Mouse (Mus musculus): Measurements from ENCODE around the gene Brip1.

Brip1 gene

DNA sequence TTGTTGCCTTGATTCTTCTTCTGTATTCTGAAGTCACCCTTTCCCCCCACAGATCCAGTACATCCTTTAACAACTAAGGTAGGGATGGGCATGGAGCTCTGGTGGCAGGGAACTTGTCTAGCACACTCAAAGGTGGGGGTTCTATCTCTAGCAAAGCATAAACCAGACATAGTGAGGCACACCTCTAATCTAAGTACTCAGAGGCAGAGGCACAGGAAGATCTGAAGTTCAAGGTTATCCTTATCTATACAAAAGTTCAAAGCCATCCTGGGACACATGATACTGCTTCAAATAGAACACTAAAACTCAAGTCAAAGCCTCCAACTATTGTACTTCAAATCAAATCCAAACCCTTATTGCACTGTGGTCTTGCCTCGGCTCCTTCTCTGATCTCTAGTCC, 85.0 kb downstream of the Brip1 start:
- DNase-seq (ENCODE audit: extremely low read depth, low read depth), result no peak

DNA sequence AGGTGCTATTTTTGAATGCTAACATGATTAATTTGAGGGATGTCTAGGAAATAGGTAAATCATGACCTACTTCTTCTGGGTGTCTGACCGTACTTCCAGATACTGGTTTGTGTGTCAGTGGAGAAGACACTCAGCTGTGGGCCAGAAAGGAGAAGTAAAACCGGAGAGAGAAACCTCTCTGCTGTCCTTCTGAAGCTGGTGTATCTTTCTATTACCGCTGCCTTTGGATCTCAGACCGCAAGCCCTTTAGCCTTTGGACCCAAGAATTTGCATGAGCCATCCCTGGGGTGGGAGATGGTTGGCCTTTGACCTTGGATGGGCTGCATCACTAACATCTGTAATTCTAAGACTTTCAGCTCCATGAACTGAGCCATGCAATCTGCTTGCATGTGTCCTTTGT, 93.7 kb downstream of the Brip1 start:
- no peak for DNase-seq (ENCODE audit: extremely low read depth, low read depth)

DNA sequence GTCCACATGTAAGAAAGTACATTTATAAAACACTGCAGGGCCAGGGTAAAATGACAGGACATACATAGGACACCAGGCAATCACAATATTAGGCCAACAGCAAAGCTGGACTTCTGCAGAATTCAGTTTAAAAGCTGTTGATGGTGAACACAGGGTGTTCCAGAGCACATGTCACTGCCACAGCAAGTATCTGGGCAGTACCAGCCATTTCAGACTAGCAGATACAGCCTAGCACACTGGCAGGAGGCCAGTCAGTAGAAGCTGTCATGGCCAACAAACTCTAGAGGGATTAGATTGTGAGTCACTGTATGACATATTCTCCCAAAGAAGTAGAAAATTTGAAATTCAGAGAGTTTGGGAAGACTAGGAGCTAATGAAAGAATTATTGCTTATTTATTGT, 94.4 kb downstream of the Brip1 start:
- DNase-seq (ENCODE audit: extremely low read depth, low read depth), result no peak

DNA sequence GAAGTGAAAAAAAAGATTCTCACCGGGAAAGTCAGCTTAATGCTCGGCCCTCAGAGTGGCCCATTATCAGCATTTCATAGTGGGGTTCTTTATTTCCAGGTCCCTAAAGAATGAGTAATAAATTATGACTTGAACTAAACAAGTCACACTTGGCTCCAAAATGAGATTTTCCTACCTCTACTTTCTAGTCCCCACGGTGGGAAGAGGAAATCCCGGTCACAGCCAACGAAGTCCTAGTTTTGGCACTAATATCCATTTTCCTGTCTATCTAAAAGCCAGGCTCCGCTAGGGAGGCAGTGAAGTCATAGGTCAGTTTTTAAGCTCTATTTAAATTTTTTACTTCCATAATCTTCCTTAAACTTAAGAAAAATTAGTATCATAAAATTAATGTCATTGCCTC, 99.8 kb downstream of the Brip1 start:
- no peak for DNase-seq (ENCODE audit: extremely low read depth, low read depth)

DNA sequence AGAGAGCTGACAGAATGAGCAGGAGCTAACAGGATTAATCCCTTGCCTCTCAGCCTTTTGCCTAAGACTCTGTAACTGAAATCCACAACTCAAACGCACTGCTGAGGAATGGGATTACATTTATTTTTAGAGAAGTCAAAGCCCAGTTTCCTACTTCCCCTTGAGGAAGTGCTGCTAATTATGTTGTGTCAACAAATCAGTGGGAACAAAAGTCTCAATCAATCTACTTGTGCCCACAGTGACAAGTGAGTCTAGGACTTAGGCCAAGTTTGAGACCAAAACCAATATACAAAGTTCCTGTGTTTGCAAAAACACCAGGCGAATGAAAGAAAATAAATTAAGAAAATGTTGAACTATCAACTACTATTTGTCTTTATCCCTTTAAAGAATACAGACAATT, 101.7 kb downstream of the Brip1 start:
- DNase-seq (ENCODE audit: extremely low read depth, low read depth), result no peak

DNA sequence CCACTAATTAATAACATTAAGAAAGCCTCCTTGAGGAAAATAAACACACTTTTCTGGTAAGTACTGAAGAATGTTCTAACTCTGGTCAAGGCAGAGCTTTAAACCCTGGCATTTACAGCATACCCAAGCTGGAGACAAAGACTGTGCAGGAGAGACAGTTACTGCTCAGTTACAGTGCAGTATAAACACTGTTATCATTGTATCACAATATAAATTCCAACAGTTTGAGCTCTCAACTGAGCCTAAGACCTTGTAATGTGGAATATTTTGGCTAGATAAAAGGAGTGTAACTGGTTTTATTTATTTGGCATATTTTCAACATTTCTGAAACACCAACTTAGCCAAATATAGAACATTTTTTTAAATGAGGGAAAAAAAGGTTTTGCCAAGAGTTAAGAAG, 112.2 kb downstream of the Brip1 start:
- no peak for DNase-seq (ENCODE audit: extremely low read depth, low read depth)

DNA sequence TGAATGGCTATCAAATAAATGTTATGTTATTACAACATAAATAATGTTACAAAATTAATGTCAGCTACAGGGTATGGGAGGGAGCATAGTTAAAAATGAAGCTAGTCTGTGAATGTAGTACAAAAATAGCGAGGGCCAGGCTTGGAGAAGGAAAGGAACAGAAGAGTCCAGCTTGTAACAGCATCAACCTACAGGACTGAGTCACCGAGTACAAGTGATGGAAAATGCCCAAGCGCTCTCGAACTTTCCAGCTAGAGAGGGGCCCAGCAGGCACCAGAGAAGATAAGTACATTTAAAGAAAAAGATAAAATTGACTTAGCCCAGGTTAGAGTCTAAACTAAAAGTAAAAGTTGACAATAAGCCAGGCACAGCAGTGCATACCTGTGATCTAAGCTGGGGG, 116.5 kb downstream of the Brip1 start:
- DNase-seq (ENCODE audit: extremely low read depth, low read depth), result no peak

DNA sequence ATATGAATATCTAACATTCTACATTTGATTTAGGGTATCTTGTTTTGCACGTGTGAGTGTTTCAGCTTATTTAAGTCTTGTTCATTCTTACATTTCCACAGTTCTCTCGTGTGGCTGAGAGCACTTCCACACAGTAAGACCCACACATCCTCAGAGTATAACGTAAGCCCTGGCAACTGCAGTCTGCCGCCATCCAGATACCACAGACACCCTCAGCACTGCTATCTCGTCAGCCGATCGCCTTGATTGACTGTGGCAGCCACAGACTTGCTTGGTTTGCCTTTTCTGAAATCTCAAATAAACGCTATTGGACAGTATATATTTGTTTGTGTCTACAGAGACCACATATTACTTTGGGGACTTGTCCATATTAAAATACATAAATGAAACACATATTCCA, 123.0 kb downstream of the Brip1 start:
- DNase-seq (ENCODE audit: extremely low read depth, low read depth), result no peak

DNA sequence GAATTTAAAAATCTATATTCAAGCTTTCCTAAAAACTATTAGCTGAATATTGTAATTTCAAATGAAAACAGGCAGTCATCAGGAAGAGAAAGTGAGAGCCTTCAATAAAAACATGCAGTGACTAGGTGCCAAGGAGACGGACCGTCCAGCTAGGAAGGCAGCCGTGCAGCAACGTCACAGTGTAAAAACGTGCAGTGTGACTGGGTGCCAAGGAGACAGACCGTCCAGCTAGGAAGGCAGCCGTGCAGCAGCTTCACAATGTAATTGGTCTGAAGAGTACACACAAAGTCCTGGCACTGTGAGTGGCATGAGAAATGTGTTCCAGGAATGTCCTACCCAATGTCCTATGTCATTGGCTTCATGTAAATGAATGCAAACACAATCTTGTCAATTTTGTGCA, 124.0 kb downstream of the Brip1 start:
- DNase-seq (ENCODE audit: extremely low read depth, low read depth), result no peak

DNA sequence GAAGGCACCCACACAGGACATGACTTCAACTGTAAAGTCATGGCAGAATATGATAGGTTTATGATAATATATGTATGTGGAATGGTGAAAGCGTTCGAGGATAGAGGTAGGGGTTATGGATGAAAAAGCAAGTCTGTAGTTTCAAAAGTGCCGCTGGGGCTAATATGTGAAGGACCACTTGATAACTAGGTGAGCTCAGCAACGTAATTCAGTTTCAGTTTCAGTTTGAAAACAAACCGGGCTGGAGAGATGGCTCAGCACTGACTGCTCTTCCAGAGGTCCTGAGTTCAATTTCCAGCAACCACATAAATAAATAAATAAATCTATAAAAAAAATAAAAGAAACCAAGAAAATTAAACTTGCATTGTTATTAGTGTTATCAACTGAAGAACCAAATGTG, 124.6 kb downstream of the Brip1 start:
- DNase-seq (ENCODE audit: extremely low read depth, low read depth), result no peak

DNA sequence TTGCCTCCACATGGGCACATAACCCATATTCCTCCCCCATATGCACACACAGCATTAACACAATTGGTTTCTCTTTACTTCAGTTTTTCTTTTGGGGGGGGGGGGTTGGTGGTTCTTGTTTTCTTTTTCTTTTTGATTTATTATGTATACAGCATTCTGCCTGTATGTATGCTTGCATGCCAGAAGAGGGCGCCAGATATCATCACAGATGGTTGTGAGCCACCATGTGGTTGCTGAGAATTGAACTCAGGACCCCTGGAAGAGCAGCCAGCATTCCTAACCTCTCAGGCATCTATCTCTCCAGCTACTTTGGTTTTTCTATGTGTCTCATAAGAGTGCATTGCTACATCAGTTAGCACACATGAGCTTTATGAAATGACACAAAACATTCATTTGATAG, 125.6 kb downstream of the Brip1 start:
- no peak for DNase-seq (ENCODE audit: extremely low read depth, low read depth)

DNA sequence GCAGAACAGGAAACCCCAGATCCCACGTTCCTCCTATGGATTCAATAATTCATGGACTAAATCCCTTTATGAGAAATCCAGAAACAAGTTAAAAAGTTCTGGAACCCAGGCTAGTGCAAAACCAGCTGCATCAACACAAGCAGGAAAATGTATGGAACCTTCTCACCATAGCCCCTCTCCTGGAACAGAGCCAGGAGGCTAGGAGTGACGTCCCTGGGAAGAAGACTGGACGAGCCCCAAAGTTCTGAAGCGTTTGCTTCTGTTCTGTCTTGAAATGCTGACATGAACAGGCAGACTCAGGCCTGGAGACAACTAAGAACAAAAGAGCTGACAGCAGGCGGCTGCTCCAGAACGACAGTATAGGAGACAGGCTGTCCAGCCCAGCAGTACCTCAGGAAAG, 132.3 kb downstream of the Brip1 start:
- no peak for DNase-seq (ENCODE audit: extremely low read depth, low read depth)

DNA sequence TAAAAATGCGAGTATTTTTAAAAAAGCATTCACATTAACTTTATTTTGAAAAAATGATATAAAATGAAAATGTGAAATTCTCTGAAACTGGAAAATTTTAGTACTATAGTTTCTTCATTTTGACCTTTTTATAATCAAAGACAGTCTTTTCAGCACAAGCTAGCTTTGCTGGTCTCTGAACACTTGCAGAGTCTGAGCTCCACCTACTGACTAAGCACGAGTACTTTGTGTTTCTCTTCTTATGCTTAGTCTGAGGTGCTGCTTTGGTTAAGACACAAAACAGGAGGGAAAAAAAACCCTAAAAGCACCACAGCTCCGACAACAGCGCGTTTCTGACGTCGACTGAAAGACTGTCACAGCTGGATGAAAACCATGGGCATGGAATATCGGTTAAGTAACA, 133.8 kb downstream of the Brip1 start:
- no peak for DNase-seq (ENCODE audit: extremely low read depth, low read depth)

DNA sequence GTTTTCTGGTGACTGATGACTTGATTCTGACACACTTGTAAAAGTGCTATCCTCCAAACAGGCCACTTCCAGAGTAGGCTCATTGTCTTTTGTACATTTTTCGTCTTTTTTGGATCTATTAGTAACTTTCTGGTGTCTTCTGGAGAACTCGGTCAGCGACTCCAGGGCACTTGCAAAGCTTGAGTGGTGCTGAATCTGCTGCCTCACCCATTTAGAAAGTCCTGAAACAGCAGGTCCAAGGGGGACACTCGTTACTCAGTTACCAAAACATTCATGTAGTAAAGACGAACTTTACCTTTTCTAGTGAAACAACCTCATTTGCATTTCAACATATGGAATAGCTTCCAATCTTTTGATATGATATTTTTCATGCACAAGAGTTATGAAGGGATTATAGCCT, 136.1 kb downstream of the Brip1 start:
- DNase-seq (ENCODE audit: extremely low read depth, low read depth), result no peak

DNA sequence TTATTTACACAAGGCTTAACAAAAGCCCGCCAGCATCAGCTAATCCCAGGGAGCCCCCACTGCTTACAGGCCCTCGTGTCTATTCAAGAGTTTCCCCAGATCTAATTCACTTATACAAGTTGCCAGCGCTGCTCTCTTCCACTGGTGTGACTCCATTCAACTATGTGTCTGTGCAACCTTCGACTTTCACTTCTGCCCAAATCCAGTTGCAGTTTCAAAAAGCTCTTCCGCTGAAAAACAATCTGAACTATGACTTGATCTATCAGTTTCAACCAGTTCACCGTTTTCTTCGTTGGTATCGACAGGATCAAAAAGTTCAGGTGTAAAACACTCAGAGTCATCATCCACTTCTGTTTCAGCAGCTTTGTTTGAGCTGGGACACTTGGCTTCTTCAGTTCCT, 139.8 kb downstream of the Brip1 start:
- no peak for DNase-seq (ENCODE audit: extremely low read depth, low read depth)

DNA sequence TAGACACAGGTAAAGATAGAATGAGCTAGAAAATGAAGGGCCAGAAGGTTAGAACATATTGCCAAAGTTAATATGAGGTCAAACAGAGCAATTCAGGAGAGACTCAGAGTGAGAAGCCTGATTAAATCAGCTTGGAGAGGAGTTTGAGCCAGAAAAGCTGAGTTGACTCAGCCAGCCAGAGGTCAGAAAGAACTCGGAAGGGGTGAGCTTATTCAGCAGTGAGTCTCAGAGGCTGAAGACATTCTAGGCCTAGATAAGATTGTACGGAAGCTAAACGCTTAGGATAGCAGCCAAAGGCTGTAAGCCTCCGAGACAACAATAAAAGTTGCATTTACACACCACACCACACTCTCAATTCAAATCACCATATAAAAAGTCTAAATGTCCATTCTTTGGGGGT, 141.9 kb downstream of the Brip1 start:
- DNase-seq (ENCODE audit: extremely low read depth, low read depth), result no peak

DNA sequence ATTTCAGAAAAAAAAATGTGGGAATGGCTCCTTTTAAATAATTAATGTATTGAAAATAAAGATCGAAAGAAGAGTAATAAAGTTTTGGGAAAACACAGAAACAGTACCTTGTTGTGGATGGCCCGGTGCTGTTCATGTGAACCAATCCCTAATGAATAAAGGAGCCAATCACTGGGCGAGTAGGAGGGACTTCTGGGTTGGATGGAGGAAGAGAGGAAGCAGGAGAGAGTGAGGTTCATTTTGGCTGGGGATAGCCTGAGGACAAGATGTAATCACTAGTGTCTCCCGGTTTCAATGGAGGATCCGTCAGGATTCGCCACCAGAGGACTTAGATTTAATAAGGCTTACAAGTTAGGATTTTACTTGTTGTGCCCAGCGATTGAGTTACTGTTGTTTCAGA, 145.2 kb downstream of the Brip1 start:
- no peak for DNase-seq (ENCODE audit: extremely low read depth, low read depth)

DNA sequence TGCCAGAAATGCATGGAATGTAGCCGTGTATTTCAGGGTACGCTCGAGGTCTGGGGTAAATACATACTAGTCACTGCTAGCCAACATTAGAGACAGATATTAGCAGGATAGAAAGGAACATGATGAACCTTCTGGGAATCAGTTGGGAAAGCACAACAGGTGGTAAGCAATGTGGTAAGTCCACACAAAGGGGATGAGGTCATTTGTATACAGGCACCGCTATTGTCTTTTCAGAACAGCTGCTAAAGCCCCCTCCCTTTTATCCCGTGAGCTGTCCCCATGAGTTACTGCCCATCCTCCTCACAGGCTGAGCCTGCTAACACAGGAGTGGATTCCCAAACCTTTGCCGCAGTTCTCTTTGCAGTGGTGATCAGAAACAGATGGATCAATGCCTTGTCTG, 149.6 kb downstream of the Brip1 start:
- no peak for DNase-seq (ENCODE audit: extremely low read depth, low read depth)

DNA sequence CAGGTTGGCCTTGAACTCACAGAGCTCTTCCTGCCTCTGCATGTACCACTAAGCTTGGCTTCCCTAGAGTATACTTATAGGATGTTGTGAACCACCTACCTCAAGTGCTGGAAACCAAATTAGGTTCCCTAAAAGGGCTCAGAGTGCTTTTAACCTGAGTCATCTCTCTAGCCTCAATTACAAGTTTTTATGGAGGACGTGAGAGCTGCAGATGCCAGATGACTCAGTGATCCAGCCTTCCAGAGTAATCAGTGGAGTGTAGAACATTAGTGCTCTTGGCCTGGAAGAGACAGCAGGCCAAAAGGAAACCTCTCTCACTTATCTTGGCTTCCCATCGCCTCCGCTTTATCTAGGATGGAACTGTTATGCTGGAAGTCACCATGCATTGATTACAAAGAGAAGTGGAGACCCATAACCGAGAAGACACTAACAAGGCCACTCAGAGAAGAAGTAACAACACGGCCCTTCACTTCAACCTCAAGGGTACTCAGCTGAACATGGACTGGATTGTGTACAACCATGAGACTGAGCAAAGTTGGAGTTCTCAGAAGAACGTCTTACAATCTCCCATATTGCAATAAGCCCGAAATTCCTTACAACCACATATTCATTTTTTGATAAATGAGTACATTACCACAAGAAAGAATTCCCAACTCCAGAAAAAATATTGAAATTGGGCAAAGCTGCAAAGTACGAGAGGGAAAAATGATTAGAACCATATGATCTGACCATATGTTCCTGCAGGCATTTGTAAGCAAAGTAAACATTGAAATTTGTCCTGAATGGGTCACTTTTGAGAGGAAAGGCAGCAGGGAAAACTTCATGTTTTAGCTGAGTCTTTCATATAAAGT, 150.3 kb downstream of the Brip1 start:
- DNase-seq (ENCODE audit: extremely low read depth, low read depth), result no peak

DNA sequence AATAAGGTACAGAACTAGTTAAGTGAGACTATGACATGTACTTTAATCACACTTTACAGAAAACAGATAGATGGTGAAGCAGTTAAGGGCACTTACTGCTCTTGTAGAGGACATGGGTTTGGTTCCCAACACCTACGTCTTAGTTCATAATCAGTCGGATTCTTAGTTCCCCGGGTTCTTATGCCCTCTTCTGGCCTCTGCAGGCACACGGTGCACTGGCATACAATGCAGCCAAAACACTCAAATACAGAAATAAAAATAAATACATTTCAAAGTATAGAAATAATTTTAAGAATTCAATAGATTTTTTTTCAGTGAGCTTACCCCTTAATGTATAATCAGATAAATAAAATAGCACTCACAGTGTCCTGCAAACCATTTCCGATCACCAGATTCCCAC, 161.0 kb downstream of the Brip1 start:
- DNase-seq (ENCODE audit: extremely low read depth, low read depth), result no peak

DNA sequence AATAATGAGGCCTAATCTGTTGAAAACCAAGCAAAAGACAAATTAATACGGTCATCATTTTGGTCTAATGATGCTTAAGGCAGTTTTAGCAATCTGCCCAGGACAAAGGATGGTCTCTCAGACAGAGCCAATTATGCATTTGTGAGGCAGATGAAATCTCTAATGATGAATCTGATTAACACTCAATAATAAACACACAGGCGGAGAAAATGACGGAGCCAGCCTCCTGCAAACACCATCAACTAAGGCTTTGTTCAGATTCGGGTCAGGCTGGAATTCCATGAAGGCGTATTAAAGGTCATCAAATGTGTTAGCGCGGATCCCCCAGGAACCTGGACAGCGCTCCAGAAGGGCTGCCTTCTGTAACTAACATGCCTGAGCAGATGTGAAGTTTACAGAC, 161.6 kb downstream of the Brip1 start:
- no peak for DNase-seq (ENCODE audit: extremely low read depth, low read depth)

DNA sequence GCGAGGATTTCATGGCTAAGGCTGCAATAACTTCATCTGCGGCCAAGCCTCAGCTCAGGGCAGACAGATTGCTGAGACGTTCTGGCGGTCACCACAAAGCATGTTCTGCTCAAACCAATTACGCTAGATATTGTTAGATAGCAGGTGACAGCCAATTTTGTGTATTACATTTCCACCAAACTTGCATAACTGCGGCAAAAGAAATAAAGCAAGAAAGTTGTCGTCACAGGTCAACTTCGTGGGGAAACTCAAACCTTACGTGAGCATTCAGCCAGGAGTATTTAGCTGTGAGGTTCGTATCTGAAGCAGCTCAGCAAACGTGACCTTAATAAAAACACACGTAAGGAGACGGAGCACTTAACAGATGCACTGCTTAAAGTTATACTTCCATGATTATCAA, 162.3 kb downstream of the Brip1 start:
- no peak for DNase-seq (ENCODE audit: extremely low read depth, low read depth)

DNA sequence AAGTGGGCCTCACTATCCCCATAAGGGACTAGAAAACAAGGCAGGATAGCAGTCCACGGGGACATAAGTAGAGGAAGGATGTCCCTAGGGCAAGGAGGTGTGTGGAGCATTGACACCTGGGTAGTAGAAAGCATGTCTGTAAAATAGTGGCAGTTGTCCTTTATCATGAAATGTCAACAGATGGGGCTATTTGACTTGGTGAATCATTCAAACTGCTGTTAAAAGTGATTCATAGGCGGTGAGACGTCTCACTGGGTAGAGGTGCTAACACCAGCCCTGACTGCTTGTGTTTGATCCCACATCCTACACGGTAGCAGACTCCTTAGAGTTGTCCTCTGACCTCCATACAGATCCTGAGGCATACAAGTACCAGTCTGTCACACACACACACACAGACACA, 168.1 kb downstream of the Brip1 start:
- DNase-seq (ENCODE audit: extremely low read depth, low read depth), result no peak

DNA sequence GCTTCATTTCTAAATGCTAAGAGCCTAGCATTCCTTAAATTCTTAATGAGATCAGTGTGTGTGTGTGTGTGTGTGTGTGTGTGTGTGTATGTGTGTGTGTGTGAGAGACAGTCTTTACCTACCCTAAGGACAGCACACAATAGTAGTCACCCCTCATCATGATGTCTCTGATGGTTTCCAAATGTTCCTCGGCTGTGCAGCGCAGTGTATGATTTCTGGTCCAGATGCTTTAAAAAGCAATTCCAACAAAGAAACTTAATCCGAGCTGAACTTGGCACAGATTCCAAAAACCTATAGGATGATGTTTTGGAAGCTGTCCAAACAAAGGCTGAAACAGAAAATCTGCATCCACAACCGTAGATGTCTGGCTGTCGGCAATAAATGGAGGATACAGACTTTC, 173.0 kb downstream of the Brip1 start:
- DNase-seq (ENCODE audit: extremely low read depth, low read depth), result no peak

All from MEL-GATA-1-ER (cell line).